Mouse (Mus musculus) liver (tissue): ENCODE results near the gene Prdm8.
A peak's percentile ranks its signal among the peaks of the same experiment; 100 is the strongest.

Experiments used
- DNase-seq: peaks from one replicate; pipeline ENCODE4 v3.0.0-alpha.2; 2020; ENCODE audit warnings: mixed read lengths

Prdm8 gene

GRCm38 (mm10) chr5:98184971-98185805, 18.2 kb downstream of the Prdm8 start:
- peak; percentile 70 for DNase-seq

GRCm38 (mm10) chr5:98185806-98186751, 19.1 kb downstream of the Prdm8 start:
- DNase-seq, result no peak

GRCm38 (mm10) chr5:98189181-98190180, 22.5 kb downstream of the Prdm8 start:
- no peak for DNase-seq

GRCm38 (mm10) chr5:98192295-98192983, 25.4 kb downstream of the Prdm8 start:
- DNase-seq, result no peak

GRCm38 (mm10) chr5:98194959-98195358, 28.0 kb downstream of the Prdm8 start:
- no peak for DNase-seq

- DNase-seq, result no peak
These were observed 31.6 kb downstream of the Prdm8 start for GRCm38 (mm10) chr5:98198412-98199218.

- DNase-seq, result no peak
These were observed 32.2 kb downstream of the Prdm8 start for GRCm38 (mm10) chr5:98199219-98199552.

GRCm38 (mm10) chr5:98201606-98202005, 34.6 kb downstream of the Prdm8 start:
- no peak for DNase-seq

- DNase-seq, result no peak
These were observed 36.0 kb downstream of the Prdm8 start for GRCm38 (mm10) chr5:98202996-98203395.

- no peak for DNase-seq
These were observed 45.5 kb downstream of the Prdm8 start for GRCm38 (mm10) chr5:98212501-98212900.

GRCm38 (mm10) chr5:98221956-98222355, 55.0 kb downstream of the Prdm8 start:
- no peak for DNase-seq

GRCm38 (mm10) chr5:98226710-98227109, 59.7 kb downstream of the Prdm8 start:
- DNase-seq, result no peak

- DNase-seq, result no peak
These were observed 62.5 kb downstream of the Prdm8 start for GRCm38 (mm10) chr5:98229456-98229855.

- DNase-seq, result no peak
These were observed 71.5 kb downstream of the Prdm8 start for GRCm38 (mm10) chr5:98238466-98238865.
